Mouse (Mus musculus) intestine, postnatal 0 days (tissue): ENCODE measurements around the gene Dgkq. TPM values are rescaled to one million over a fixed set of nuclear protein-coding genes. Genes with fewer than 3 reads are reported as not detected.

Experiments
- ATAC-seq: fragments of 200-750 bp; cut with Nextera tagmentation; 2 replicates; pipeline ENCODE4 v1.8.0; 2017; ENCODE audit warnings: mild to moderate bottlenecking, moderate TSS enrichment, moderate library complexity
- H3K27ac ChIP-seq: fragments of 300-500 bp; sonication (generic); 2 replicates; pipeline ENCODE4 v1.5.1; 2014; ENCODE audit warnings: mild to moderate bottlenecking, low read depth, low read length, moderate library complexity
- H3K27me3 ChIP-seq: fragments of 300-500 bp; sonication (generic); replicated peaks from 2 replicates; pipeline ENCODE4 v1.6.1; 2014; ENCODE audit warnings: low read length, mixed read lengths; ENCODE audit not compliant: control insufficient read depth, insufficient read depth
- H3K36me3 ChIP-seq: fragments of 300-500 bp; sonication (generic); 2 replicates; pipeline ENCODE4 v1.6.1; 2014; ENCODE audit warnings: mild to moderate bottlenecking, moderate library complexity; ENCODE audit not compliant: control insufficient read depth, insufficient read depth
- H3K4me1 ChIP-seq: fragments of 300-500 bp; sonication (generic); replicated peaks from 2 replicates; pipeline ENCODE4 v1.6.1; 2014; ENCODE audit warnings: antibody characterized with exemption, low read length, mixed read lengths; ENCODE audit not compliant: control insufficient read depth, insufficient read depth
- H3K4me2 ChIP-seq: fragments of 300-500 bp; sonication (generic); replicated peaks from 2 replicates; pipeline ENCODE4 v1.6.1; 2014; ENCODE audit warnings: low read depth, mild to moderate bottlenecking, moderate library complexity
- H3K4me3 ChIP-seq: fragments of 300-500 bp; sonication (generic); 2 replicates; pipeline ENCODE4 v1.5.1; 2014; ENCODE audit warnings: low read depth, low read length
- H3K9ac ChIP-seq: fragments of 300-500 bp; sonication (generic); 2 replicates; pipeline ENCODE4 v1.6.1; 2014; ENCODE audit warnings: mild to moderate bottlenecking, low read depth, low read length
- H3K9me3 ChIP-seq: fragments of 300-500 bp; sonication (generic); 2 replicates; pipeline ENCODE4 v1.6.1; 2016; ENCODE audit warnings: mixed run types; ENCODE audit not compliant: control insufficient read depth
- CTCF ChIP-seq: sonication (generic); IDR thresholded peaks from 2 replicates; pipeline ENCODE4 v1.5.1; 2016; ENCODE audit warnings: low read depth, mild to moderate bottlenecking, control low read depth, antibody characterized with exemption, moderate library complexity
- WGBS: fragments of 180-500 bp; shearing (Covaris S2); extraction: QIAGEN DNeasy Blood & Tissue Kit; methylation state at CpG from one replicate; pipeline ENCODE4 v1.1.7; 2014; 5-methylcytosine and 5-hydroxymethylcytosine counted together
- polyA plus RNA-seq: library from polyadenylated mRNA; unstranded; fragments of >200 nt; fragmentation: Nextera tagmentation; extraction: Ambion mirVana; gene quantifications from 2 replicates; pipeline ENCODE4 v1.2.1, GENCODE M21; 2015

The Dgkq gene
- polyA plus RNA-seq, 1 experiment from 2014 or later = 10.3 TPM

DNA sequence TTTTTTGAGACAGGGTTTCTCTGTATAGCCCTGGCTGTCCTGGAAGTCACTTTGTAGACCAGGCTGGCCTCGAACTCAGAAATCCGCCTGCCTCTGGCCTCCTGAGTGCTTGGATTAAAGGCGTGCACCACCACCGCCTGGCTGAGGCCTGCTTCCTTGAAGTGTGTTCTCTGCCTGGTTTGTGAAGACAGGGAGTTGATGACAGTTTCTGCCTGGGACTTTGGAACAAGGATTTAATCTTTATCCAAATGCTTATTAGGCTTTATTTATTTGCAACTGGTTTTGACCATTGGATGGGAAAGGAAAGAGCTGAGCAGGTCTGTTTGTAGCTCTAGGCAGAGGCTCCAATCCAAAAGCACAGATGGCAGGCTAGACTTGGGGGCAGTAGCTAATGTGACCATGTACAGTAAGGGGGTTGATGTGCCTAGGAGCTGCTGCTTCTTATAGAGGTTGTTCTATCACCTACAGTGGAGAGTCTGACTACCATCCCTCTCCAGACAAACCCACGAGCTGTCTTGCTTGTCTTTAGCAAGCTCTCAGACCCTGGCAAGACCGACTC, 8.9 kb upstream of the Dgkq start:
- Histone ChIP-seq H3K4me1 (peaks cover 11% of the 10 kb centered on the region), H3K4me3 (no peak overlapping the region), H3K9ac (no peak overlapping the region), H3K27ac (no peak overlapping the region), H3K9me3 (no peaks in the 10 kb centered on the region), H3K27me3 (no peaks in the 10 kb centered on the region), H3K36me3 (0 out of 2 replicates have a peak, but pooled peaks cover 5% of the 10 kb centered on the region), H3K4me2 (no peak overlapping the region)
- no peak for TF ChIP-seq CTCF
- WGBS = 92% methylated on average over 6 of the region's 6 CpGs
- no peak for ATAC-seq

DNA sequence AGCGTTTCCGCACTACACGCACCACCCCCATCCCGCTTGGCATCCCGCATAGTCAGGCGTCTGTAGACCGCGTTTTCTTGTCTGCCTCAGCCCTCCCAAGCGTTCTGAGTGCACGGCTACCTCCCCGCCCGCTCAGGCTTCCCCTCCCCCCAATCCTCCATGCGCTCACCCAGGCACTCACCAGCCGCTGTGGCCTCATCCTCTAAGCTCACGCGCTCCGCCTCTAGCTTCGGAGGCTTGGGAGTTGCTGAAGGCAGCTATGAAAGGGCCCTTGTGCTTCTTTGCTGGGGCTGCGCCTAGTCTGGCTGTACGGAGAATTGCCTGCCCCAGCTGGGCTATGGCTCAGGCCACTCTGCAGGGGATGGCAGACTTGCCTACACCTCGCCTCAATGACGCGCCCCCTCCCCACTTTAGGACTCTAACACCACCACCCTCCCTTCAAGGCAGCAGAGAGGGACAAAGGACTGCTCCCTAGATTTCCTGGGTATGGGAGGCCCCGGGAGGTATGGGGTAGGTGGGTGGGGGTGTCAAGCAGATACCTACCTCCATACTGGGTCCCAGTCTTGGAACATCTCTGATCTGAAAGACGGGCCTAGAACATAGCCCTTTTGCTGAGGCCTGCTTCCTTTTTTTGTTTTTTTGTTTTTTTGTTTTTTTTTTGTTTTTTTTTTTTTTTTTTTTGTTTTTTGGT, 8.3 kb upstream of the Dgkq start:
- Histone ChIP-seq H3K4me2 (peak overlapping the region; percentile 66), H3K4me3 (peak overlapping the region; percentile 22), H3K27ac (no peak overlapping the region), H3K27me3 (no peaks in the 10 kb centered on the region), H3K9ac (peak overlapping the region; percentile 18; the same call in 1 of the 2 replicates), H3K4me1 (peaks cover 11% of the 10 kb centered on the region), H3K9me3 (no peaks in the 10 kb centered on the region), H3K36me3 (0 out of 2 replicates have a peak, but pooled peaks cover 5% of the 10 kb centered on the region)
- peak; percentile 22; the same call in 1 of the 2 replicates for TF ChIP-seq CTCF
- peak; percentile 60 for ATAC-seq
- WGBS = 11% methylated on average over 25 of the region's 25 CpGs

DNA sequence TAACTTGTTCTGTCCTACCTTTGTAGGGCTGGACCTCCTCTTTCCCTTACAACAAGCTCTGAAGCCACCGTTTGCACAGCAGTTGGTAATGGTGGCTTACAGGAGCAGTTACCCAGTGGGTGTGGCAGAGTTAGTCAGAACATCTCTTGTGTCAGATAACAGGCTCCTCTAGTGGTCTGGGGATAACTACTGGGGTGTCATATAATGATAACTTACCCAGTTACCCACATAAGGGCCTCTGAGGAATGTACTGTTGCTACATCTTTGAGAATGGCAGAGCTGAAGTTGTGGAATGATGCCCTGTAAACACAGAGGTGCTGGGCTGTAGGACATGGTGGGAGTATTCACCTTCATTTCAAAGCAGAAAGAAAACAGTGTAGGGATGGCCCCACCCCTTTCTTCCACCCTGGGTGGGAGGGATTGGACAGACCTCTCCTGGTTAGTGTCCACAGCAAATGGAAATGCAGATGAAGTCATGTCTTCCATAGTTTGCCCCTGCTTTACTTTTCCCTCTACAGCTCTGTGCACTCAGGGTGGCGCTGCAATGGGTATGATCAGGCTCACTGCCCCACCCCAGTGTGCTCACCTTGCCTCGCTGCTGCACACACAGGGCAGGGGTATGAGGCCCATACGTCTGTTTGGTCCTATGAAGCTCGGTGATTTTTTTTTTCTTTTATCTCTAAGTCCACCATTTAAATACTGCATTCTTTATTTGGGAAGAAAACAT, 7.5 kb upstream of the Dgkq start:
- peak; percentile 23; the same call in 1 of the 2 replicates for ATAC-seq
- Histone ChIP-seq H3K9ac (0 out of 2 replicates have a peak overlapping the region, but pooled peaks have one; percentile 18), H3K4me3 (peak overlapping the region; percentile 22; the same call in 1 of the 2 replicates), H3K36me3 (peaks cover 12% of the 10 kb centered on the region; the same call in 1 of the 2 replicates), H3K27me3 (no peaks in the 10 kb centered on the region), H3K27ac (no peak overlapping the region), H3K9me3 (no peaks in the 10 kb centered on the region), H3K4me2 (peak overlapping the region; percentile 66), H3K4me1 (peaks cover 11% of the 10 kb centered on the region)
- WGBS = 13% methylated on average over 5 of the region's 5 CpGs
- TF ChIP-seq CTCF = peak; percentile 52

DNA sequence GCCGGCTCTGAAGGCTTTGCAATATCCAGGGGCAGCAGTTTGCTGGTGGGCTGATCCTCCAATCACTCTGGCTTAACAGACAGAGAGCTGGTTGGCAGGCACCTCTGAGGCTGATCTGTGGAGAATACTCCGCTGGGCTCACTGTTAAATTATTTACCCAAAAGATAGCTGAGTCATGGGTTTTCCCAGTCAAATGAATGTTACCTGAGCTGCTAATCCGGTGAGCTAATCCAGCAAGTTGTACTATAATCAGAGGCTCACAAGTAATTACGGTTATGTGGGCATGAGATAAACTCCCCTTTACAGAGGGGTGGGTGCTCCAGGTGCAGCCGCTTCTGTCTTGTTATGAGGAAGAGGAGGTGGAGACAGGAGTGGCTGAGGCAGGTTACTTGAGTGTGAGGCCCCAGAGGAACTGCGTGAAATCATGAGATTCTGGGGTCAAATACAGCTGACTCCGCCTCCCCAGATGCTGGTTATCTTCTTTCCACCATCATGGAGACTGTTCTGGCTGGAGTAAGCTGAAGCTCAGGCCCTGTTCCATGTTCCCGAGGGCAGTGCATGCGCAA, 5.9 kb upstream of the Dgkq start, which contains the start of gene Slc26a1:
Slc26a1 (minus strand) TSS at position 319 of the 566 bp plus-strand sequence.
- Histone ChIP-seq H3K27ac (peak within 1 kb of the TSS; percentile 35; the same call in 1 of the 2 replicates), H3K36me3 (peaks cover 17% of the 10 kb centered on the region; the same call in 1 of the 2 replicates), H3K4me2 (0 out of 2 replicates have a peak within 1 kb of the TSS, but pooled peaks have one; percentile 6), H3K27me3 (no peaks in the 10 kb centered on the region), H3K4me1 (peaks cover 11% of the 10 kb centered on the region), H3K4me3 (no peak within 1 kb of the TSS), H3K9me3 (no peaks in the 10 kb centered on the region), H3K9ac (no peak within 1 kb of the TSS)
- WGBS = 38% methylated on average over 9 of the region's 9 CpGs
- TF ChIP-seq CTCF = no peak
- peak; percentile 15; the same call in 1 of the 2 replicates for ATAC-seq

DNA sequence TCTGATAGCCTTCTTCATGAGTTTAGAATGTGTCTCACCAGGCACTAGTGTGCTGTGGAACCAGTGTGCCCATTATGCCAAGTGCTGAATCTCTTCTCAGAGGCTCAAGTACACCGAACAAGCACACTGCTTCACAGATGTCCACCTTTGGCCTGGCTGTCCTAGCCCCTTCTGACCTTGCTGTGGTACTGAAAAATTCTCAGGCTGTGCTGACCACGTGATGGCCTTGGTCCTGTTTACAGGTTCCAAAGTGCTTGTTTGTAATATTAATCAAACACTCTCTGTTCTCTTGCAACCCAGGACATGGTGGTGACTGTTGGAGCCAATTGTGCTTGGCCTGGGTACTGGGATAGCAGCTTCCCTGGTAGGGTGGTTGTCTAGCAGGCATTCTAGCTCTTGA, 5.2 kb upstream of the Dgkq start:
- Histone ChIP-seq H3K27ac (0 out of 2 replicates have a peak overlapping the region, but pooled peaks have one; percentile 35), H3K27me3 (no peaks in the 10 kb centered on the region), H3K9me3 (no peaks in the 10 kb centered on the region), H3K4me2 (no peak overlapping the region), H3K9ac (no peak overlapping the region), H3K36me3 (peaks cover 17% of the 10 kb centered on the region; the same call in 1 of the 2 replicates), H3K4me3 (no peak overlapping the region), H3K4me1 (peaks cover 12% of the 10 kb centered on the region)
- WGBS = 54% methylated on average over 2 of the region's 2 CpGs
- TF ChIP-seq CTCF = no peak
- no peak for ATAC-seq
